Mouse (Mus musculus) heart, embryonic 11.5 days (tissue): ENCODE results near the gene Fam98c. TPM values are rescaled to one million over a fixed set of nuclear protein-coding genes. Genes with fewer than 3 reads are reported as not detected.

Experiments used
- polyA plus RNA-seq: library from polyadenylated mRNA; unstranded; fragments of >200 nt; fragmentation: Nextera tagmentation; extraction: Ambion mirVana; gene quantifications from 2 replicates; pipeline ENCODE4 v1.2.1, GENCODE M21; 2014

Gene Fam98c
- polyA plus RNA-seq, 1 experiment from 2014 or later: 8.3 TPM

Other genes with a start within 250 kb of the Fam98c start
- gene Actn4, start 193.9 kb downstream of the Fam98c start, polyA plus RNA-seq: 227 and 262 TPM in 2 replicates
- gene Eif3k, start 174.4 kb downstream of the Fam98c start, polyA plus RNA-seq: 278 and 286 TPM in 2 replicates
- gene Map4k1, start 174.2 kb downstream of the Fam98c start, polyA plus RNA-seq: 6.8 and 6.9 TPM in 2 replicates
- gene Ryr1, start 31.1 kb downstream of the Fam98c start, polyA plus RNA-seq: 0.08 and 0.31 TPM in 2 replicates
- gene Rasgrp4, start 21.4 kb downstream of the Fam98c start, polyA plus RNA-seq: 0.83 and 1.00 TPM in 2 replicates
- 0.42 and 1.1 TPM in 2 replicates for gene Ggn, start 14.0 kb upstream of the Fam98c start, polyA plus RNA-seq
- gene Spred3, start 14.2 kb upstream of the Fam98c start, polyA plus RNA-seq: 2.5 and 3.5 TPM in 2 replicates
- gene Psmd8, start 24.5 kb upstream of the Fam98c start, polyA plus RNA-seq: 235 and 252 TPM in 2 replicates
- gene Catsperg1, start 57.8 kb upstream of the Fam98c start, polyA plus RNA-seq: 0.37 and 0.44 TPM in 2 replicates
- 0.89 and 1.6 TPM in 2 replicates for gene Kcnk6, start 76.3 kb upstream of the Fam98c start, polyA plus RNA-seq
- gene Yif1b, start 82.1 kb upstream of the Fam98c start, polyA plus RNA-seq: 107 and 110 TPM in 2 replicates
- gene 2200002D01Rik, start 92.2 kb upstream of the Fam98c start, polyA plus RNA-seq: 7.0 and 8.8 TPM in 2 replicates
- gene Spint2, start 125.7 kb upstream of the Fam98c start, polyA plus RNA-seq: 39.2 and 42.8 TPM in 2 replicates
- 9.4 and 10.3 TPM in 2 replicates for gene Ppp1r14a, start 133.1 kb upstream of the Fam98c start, polyA plus RNA-seq
- gene Dpf1, start 147.7 kb upstream of the Fam98c start, polyA plus RNA-seq: 2.9 and 3.3 TPM in 2 replicates